Mouse (Mus musculus): ENCODE results near the gene Lfng. TPM values are rescaled to one million over a fixed set of nuclear protein-coding genes. Genes with fewer than 3 reads are reported as not detected.

Lfng gene
- polyA plus RNA-seq, 1 experiment = 4.1 TPM

- no peak overlapping the region for H3K27ac ChIP-seq (ENCODE audit: insufficient read depth, low read length)
Observed at GRCm38 (mm10) chr5:140619895-140620736, 13.0 kb downstream of the Lfng start.

GRCm38 (mm10) chr5:140621092-140621491, 14.0 kb downstream of the Lfng start:
- Histone ChIP-seq H3K9ac (ENCODE audit: low read depth, poor library complexity, severe bottlenecking) (no peak overlapping the region), H3K27ac (ENCODE audit: insufficient read depth, low read length) (no peak overlapping the region), H3K9me3 (replicated peaks; ENCODE audit: control insufficient read depth, insufficient read depth, low read length, poor library complexity, severe bottlenecking) (no peaks in the 10 kb centered on the region), H3K4me1 (ENCODE audit: control insufficient read depth, insufficient read depth, low read length) (no peaks in the 10 kb centered on the region), H3K4me3 (ENCODE audit: low read depth, low read length) (no peak overlapping the region), H3K27me3 (ENCODE audit: control insufficient read depth, insufficient read depth, low read length, poor library complexity, severe bottlenecking) (no peaks in the 10 kb centered on the region), H3K36me3 (ENCODE audit: control insufficient read depth, insufficient read depth, low read length, poor library complexity, severe bottlenecking) (no peaks in the 10 kb centered on the region)
- TF ChIP-seq POLR2A (IDR thresholded peaks at IDR 0.05; ENCODE audit: insufficient read depth, low read length) = no peak
- TF ChIP-seq EP300 (IDR thresholded peaks at IDR 0.05; ENCODE audit: insufficient read depth, low read depth, low read length) = no peak
- no peak for TF ChIP-seq CTCF (IDR thresholded peaks at IDR 0.05; ENCODE audit: low read depth, low read length)

More at GRCm38 (mm10) chr5:140619895-140620736, 13.0 kb downstream of the Lfng start:
- Histone ChIP-seq H3K27me3 (ENCODE audit: control insufficient read depth, insufficient read depth, low read length, poor library complexity, severe bottlenecking) (no peaks in the 10 kb centered on the region), H3K4me3 (ENCODE audit: low read depth, low read length) (no peak overlapping the region), H3K9ac (ENCODE audit: low read depth, poor library complexity, severe bottlenecking) (no peak overlapping the region), H3K36me3 (ENCODE audit: control insufficient read depth, insufficient read depth, low read length, poor library complexity, severe bottlenecking) (no peaks in the 10 kb centered on the region), H3K9me3 (replicated peaks; ENCODE audit: control insufficient read depth, insufficient read depth, low read length, poor library complexity, severe bottlenecking) (no peaks in the 10 kb centered on the region), H3K4me1 (ENCODE audit: control insufficient read depth, insufficient read depth, low read length) (no peaks in the 10 kb centered on the region)
- TF ChIP-seq EP300 (IDR thresholded peaks at IDR 0.05; ENCODE audit: insufficient read depth, low read depth, low read length) = no peak
- no peak for TF ChIP-seq CTCF (IDR thresholded peaks at IDR 0.05; ENCODE audit: low read depth, low read length)
- no peak for TF ChIP-seq POLR2A (IDR thresholded peaks at IDR 0.05; ENCODE audit: insufficient read depth, low read length)

GRCm38 (mm10) chr5:140621517-140621916, 14.4 kb downstream of the Lfng start:
- Histone ChIP-seq H3K27ac (ENCODE audit: insufficient read depth, low read length) (no peak overlapping the region), H3K4me1 (ENCODE audit: control insufficient read depth, insufficient read depth, low read length) (no peaks in the 10 kb centered on the region), H3K9me3 (replicated peaks; ENCODE audit: control insufficient read depth, insufficient read depth, low read length, poor library complexity, severe bottlenecking) (no peaks in the 10 kb centered on the region), H3K27me3 (ENCODE audit: control insufficient read depth, insufficient read depth, low read length, poor library complexity, severe bottlenecking) (no peaks in the 10 kb centered on the region), H3K36me3 (ENCODE audit: control insufficient read depth, insufficient read depth, low read length, poor library complexity, severe bottlenecking) (no peaks in the 10 kb centered on the region), H3K4me3 (ENCODE audit: low read depth, low read length) (no peak overlapping the region), H3K9ac (ENCODE audit: low read depth, poor library complexity, severe bottlenecking) (no peak overlapping the region)
- TF ChIP-seq POLR2A (IDR thresholded peaks at IDR 0.05; ENCODE audit: insufficient read depth, low read length) = no peak
- no peak for TF ChIP-seq CTCF (IDR thresholded peaks at IDR 0.05; ENCODE audit: low read depth, low read length)
- no peak for TF ChIP-seq EP300 (IDR thresholded peaks at IDR 0.05; ENCODE audit: insufficient read depth, low read depth, low read length)

- H3K9ac ChIP-seq (ENCODE audit: low read depth, poor library complexity, severe bottlenecking) = no peak overlapping the region
- H3K36me3 ChIP-seq (ENCODE audit: control insufficient read depth, insufficient read depth, low read length, poor library complexity, severe bottlenecking) = no peaks in the 10 kb centered on the region
- H3K9me3 ChIP-seq (replicated peaks; ENCODE audit: control insufficient read depth, insufficient read depth, low read length, poor library complexity, severe bottlenecking) = no peaks in the 10 kb centered on the region
- TF ChIP-seq EP300 (IDR thresholded peaks at IDR 0.05; ENCODE audit: insufficient read depth, low read depth, low read length) (no peak), CTCF (IDR thresholded peaks at IDR 0.05; ENCODE audit: low read depth, low read length) (no peak), POLR2A (IDR thresholded peaks at IDR 0.05; ENCODE audit: insufficient read depth, low read length) (no peak)
- H3K4me3 ChIP-seq (ENCODE audit: low read depth, low read length) = no peak overlapping the region
- H3K4me1 ChIP-seq (ENCODE audit: control insufficient read depth, insufficient read depth, low read length) = no peaks in the 10 kb centered on the region
- no peaks in the 10 kb centered on the region for H3K27me3 ChIP-seq (ENCODE audit: control insufficient read depth, insufficient read depth, low read length, poor library complexity, severe bottlenecking)
- H3K27ac ChIP-seq (ENCODE audit: insufficient read depth, low read length) = no peak overlapping the region
Observed at GRCm38 (mm10) chr5:140622978-140623670, 16.0 kb downstream of the Lfng start.

GRCm38 (mm10) chr5:140623791-140624190, 16.7 kb downstream of the Lfng start:
- Histone ChIP-seq H3K9ac (ENCODE audit: low read depth, poor library complexity, severe bottlenecking) (no peak overlapping the region), H3K27me3 (ENCODE audit: control insufficient read depth, insufficient read depth, low read length, poor library complexity, severe bottlenecking) (no peaks in the 10 kb centered on the region), H3K27ac (ENCODE audit: insufficient read depth, low read length) (no peak overlapping the region), H3K4me3 (ENCODE audit: low read depth, low read length) (no peak overlapping the region), H3K9me3 (replicated peaks; ENCODE audit: control insufficient read depth, insufficient read depth, low read length, poor library complexity, severe bottlenecking) (no peaks in the 10 kb centered on the region), H3K4me1 (ENCODE audit: control insufficient read depth, insufficient read depth, low read length) (no peaks in the 10 kb centered on the region), H3K36me3 (ENCODE audit: control insufficient read depth, insufficient read depth, low read length, poor library complexity, severe bottlenecking) (no peaks in the 10 kb centered on the region)
- TF ChIP-seq CTCF (IDR thresholded peaks at IDR 0.05; ENCODE audit: low read depth, low read length) (no peak), EP300 (IDR thresholded peaks at IDR 0.05; ENCODE audit: insufficient read depth, low read depth, low read length) (no peak), POLR2A (IDR thresholded peaks at IDR 0.05; ENCODE audit: insufficient read depth, low read length) (no peak)

GRCm38 (mm10) chr5:140624238-140624637, 17.1 kb downstream of the Lfng start:
- Histone ChIP-seq H3K4me3 (ENCODE audit: low read depth, low read length) (no peak overlapping the region), H3K27ac (ENCODE audit: insufficient read depth, low read length) (no peak overlapping the region), H3K9ac (ENCODE audit: low read depth, poor library complexity, severe bottlenecking) (no peak overlapping the region), H3K4me1 (ENCODE audit: control insufficient read depth, insufficient read depth, low read length) (no peaks in the 10 kb centered on the region), H3K27me3 (ENCODE audit: control insufficient read depth, insufficient read depth, low read length, poor library complexity, severe bottlenecking) (no peaks in the 10 kb centered on the region), H3K36me3 (ENCODE audit: control insufficient read depth, insufficient read depth, low read length, poor library complexity, severe bottlenecking) (no peaks in the 10 kb centered on the region), H3K9me3 (replicated peaks; ENCODE audit: control insufficient read depth, insufficient read depth, low read length, poor library complexity, severe bottlenecking) (no peaks in the 10 kb centered on the region)
- TF ChIP-seq POLR2A (IDR thresholded peaks at IDR 0.05; ENCODE audit: insufficient read depth, low read length) = no peak
- TF ChIP-seq CTCF (IDR thresholded peaks at IDR 0.05; ENCODE audit: low read depth, low read length) = no peak
- TF ChIP-seq EP300 (IDR thresholded peaks at IDR 0.05; ENCODE audit: insufficient read depth, low read depth, low read length) = no peak

Data from ES-Bruce4 (cell line).